Mouse (Mus musculus) kidney, embryonic 15.5 days (tissue): ENCODE results near the gene Gng10. TPM values are rescaled to one million over a fixed set of nuclear protein-coding genes. Genes with fewer than 3 reads are reported as not detected.
A peak's percentile ranks its signal among the peaks of the same experiment; 100 is the strongest.

Experiments
- ATAC-seq: fragments of 200-750 bp; cut with Nextera tagmentation; replicated peaks from 2 replicates; pipeline ENCODE4 v1.8.0; 2017; ENCODE audit warnings: moderate TSS enrichment; ENCODE audit not compliant: low FRiP score
- H3K27ac ChIP-seq: fragments of 300-500 bp; sonication (generic); 2 replicates; pipeline ENCODE4 v1.5.1; 2015; ENCODE audit warnings: mild to moderate bottlenecking, inconsistent platforms
- H3K27me3 ChIP-seq: fragments of 300-500 bp; sonication (generic); 2 replicates; pipeline ENCODE4 v1.6.1; 2015; ENCODE audit warnings: inconsistent platforms
- H3K36me3 ChIP-seq: fragments of 300-500 bp; sonication (generic); 2 replicates; pipeline ENCODE4 v1.6.1; 2015; ENCODE audit warnings: inconsistent platforms
- H3K4me1 ChIP-seq: fragments of 300-500 bp; sonication (generic); 2 replicates; pipeline ENCODE4 v1.6.1; 2015; ENCODE audit warnings: inconsistent platforms
- H3K4me2 ChIP-seq: fragments of 300-500 bp; sonication (generic); 2 replicates; pipeline ENCODE4 v1.6.1; 2015; ENCODE audit warnings: moderate library complexity, mild to moderate bottlenecking, inconsistent platforms
- H3K4me3 ChIP-seq: fragments of 300-500 bp; sonication (generic); replicated peaks from 2 replicates; pipeline ENCODE4 v1.5.1; 2015; ENCODE audit warnings: mild to moderate bottlenecking, inconsistent platforms
- H3K9ac ChIP-seq: fragments of 300-500 bp; sonication (generic); 2 replicates; pipeline ENCODE4 v1.6.1; 2015; ENCODE audit warnings: mild to moderate bottlenecking, inconsistent platforms
- H3K9me3 ChIP-seq: fragments of 300-500 bp; sonication (generic); replicated peaks from 2 replicates; pipeline ENCODE4 v1.6.1; 2016; ENCODE audit warnings: inconsistent platforms
- WGBS: fragments of 180-500 bp; shearing (Covaris S2); methylation state at CpG from one replicate; pipeline ENCODE4 v1.1.7; 2015; ENCODE audit warnings: mixed read lengths; 5-methylcytosine and 5-hydroxymethylcytosine counted together
- polyA plus RNA-seq: library from polyadenylated mRNA; unstranded; fragments of >200 nt; fragmentation: Nextera tagmentation; extraction: Ambion mirVana; gene quantifications from 2 replicates; pipeline ENCODE4 v1.2.1, GENCODE M21; 2015

The Gng10 gene
- polyA plus RNA-seq, result 101 and 105 TPM in 2 replicates

DNA sequence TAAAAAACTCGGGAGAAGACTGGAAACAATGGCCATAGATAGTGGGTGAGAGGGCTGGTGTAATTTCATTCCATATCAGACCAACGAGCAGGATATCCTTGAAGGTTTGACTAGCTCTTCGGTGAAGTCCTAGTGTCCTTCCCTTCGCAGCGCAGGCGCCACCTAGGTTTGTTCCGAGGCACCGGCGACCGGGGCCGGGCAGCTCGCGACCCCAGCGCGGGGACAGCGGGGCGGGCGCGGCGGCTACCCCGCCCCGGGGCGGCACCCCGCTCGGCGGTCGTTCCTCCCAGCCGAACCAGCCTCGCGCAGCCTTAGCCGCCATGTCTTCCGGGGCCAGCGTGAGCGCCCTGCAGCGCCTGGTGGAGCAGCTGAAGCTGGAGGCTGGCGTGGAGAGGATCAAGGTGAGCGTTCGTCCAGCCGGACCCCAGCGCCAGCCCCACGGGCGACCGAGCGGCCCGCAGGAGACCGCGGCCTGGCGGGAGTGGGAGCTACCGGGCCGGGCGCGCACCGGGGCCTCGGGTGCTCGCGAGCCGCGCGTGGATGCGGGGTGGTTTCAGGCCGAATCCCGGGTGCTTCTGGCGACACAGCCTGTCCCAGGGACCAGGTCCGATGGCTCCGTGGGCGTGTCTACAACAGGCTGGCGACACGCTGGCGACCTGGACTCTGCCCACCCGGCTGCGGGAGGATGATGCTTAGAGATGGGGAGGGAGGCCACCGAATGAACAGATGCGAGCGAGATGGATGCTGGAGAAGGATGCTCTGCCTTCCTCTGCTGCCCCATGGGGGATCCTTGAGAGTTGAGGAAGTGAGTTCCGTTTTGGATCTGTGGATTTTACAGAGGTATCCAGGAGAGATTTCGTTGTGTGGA lies at the start of gene Gng10:
Gene Gng10, plus strand, starts transcription at position 171 of the 868 bp plus-strand sequence.
- no peaks in the 10 kb centered on the region for H3K9me3 ChIP-seq
- ATAC-seq, result peak; percentile 93
- H3K4me2 ChIP-seq, result peak within 1 kb of the TSS; percentile 86
- H3K4me3 ChIP-seq, result peak within 1 kb of the TSS; percentile 88
- no peaks in the 10 kb centered on the region for H3K27me3 ChIP-seq
- H3K27ac ChIP-seq, result peak within 1 kb of the TSS; percentile 75
- H3K36me3 ChIP-seq, result peaks cover 15% of the 10 kb centered on the region
- peaks cover 15% of the 10 kb centered on the region for H3K4me1 ChIP-seq
- 9% methylated on average over 75 of the region's 76 CpGs for WGBS
- peak within 1 kb of the TSS; percentile 83 for H3K9ac ChIP-seq

DNA sequence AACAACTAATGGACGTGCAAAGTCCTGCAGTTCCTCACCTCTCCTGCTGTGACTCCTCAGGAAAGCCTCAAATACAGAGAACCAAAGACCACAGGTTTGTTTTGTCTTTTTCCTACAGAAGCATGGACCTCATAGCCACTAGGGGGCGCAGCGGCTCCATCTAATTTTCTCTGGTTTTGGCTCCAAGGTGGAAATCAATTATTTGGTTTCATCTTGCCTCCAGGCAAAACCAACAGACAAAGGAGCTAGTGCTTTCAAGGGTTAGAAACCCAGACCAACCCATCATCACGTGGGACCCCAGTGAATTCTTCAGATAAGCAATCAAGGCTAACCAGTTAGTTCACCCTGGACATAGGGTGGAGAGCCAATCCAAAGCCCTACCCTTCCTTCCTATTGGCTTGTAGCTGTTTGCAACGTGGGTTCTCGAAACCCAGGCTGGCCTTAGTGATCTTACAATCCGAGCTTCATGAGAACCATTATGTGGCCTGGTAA lies 49.7 kb upstream of the Gng10 start:
- H3K4me1 ChIP-seq, result peaks cover 14% of the 10 kb centered on the region; the same call in 1 of the 2 replicates
- H3K27me3 ChIP-seq, result no peaks in the 10 kb centered on the region
- 18% methylated on average over 7 of the region's 7 CpGs for WGBS
- no peak overlapping the region for H3K4me3 ChIP-seq
- H3K9me3 ChIP-seq, result no peaks in the 10 kb centered on the region
- H3K27ac ChIP-seq, result no peak overlapping the region
- peak; percentile 37; the same call in 1 of the 2 replicates for ATAC-seq
- no peak overlapping the region for H3K9ac ChIP-seq
- no peaks in the 10 kb centered on the region for H3K36me3 ChIP-seq
- no peak overlapping the region for H3K4me2 ChIP-seq

DNA sequence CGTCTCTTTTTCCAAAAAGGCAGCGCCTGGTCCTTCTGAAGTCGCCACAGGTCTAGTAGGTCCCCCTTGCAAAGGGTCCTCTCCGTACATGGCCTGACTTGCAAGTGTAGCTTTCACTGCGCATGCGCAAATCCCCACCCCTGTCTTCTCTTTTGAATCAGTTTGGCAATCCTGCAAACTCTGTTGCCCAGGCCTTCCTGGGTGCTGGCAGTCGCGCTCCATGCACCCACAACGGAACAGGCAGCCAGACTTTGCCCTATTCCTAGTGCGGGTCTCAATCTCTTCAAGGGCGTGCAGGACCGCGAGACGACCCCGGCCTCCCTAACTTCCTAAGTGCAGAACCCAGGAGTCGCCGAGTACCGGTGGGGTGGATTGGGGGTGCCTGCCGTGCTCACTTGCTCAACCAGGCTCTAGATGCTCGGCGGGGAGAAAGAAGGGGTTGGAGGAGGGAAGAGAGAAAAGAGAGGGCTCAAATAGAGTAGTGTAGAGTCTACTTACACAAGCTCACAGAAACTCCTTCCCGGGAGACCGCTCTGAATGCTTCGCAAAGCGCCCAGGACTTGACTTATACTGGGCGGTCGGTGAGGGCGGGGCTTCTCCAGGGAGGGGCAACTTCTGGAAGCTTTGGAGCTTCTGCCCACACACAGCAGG lies 48.2 kb upstream of the Gng10 start, which contains the start of gene Ptgr1:
Gene Ptgr1, minus strand, starts transcription at position 580 of the 651 bp plus-strand sequence.
- Histone ChIP-seq H3K27ac (peak within 1 kb of the TSS; percentile 80), H3K4me3 (peak within 1 kb of the TSS; percentile 66), H3K4me2 (peak within 1 kb of the TSS; percentile 86), H3K9ac (peak within 1 kb of the TSS; percentile 59), H3K4me1 (peaks cover 14% of the 10 kb centered on the region; the same call in 1 of the 2 replicates), H3K27me3 (no peaks in the 10 kb centered on the region), H3K36me3 (no peaks in the 10 kb centered on the region), H3K9me3 (no peaks in the 10 kb centered on the region)
- WGBS, result 1% methylated on average over 28 of the region's 28 CpGs
- peak; percentile 84 for ATAC-seq

DNA sequence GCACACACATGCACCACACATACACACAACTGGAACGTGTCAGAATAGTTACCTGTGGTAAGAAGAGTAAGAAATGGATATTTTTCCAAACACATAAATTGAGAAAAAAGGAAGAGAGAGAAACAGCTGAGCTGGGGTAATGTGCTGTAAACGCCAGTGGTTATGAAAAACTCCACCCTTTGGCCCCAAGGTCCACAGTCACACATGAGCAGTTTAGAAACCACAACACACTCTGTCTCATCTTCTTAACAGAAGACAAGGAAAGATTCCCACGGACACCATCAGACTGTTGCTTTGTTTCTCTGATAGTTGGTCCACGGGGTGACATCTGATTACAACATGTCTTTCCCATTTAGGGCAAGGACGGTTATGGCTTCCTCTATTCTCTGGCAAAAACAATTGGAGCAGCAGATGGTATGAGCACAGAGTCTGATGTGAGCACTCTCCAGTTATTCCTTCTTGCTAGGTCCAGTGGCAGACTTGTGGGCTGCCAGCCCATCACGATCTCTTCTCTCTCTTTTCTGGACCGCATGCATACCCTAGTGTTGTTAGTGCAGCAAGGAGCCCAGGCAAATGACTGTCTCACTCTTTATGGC lies 45.5 kb upstream of the Gng10 start:
- Histone ChIP-seq H3K9me3 (no peaks in the 10 kb centered on the region), H3K27ac (no peak overlapping the region), H3K4me2 (no peak overlapping the region), H3K4me1 (peaks cover 14% of the 10 kb centered on the region; the same call in 1 of the 2 replicates), H3K4me3 (no peak overlapping the region), H3K27me3 (0 out of 2 replicates have a peak, but pooled peaks cover 3% of the 10 kb centered on the region), H3K9ac (no peak overlapping the region), H3K36me3 (no peaks in the 10 kb centered on the region)
- no peak for ATAC-seq
- 75% methylated on average over 7 of the region's 7 CpGs for WGBS

DNA sequence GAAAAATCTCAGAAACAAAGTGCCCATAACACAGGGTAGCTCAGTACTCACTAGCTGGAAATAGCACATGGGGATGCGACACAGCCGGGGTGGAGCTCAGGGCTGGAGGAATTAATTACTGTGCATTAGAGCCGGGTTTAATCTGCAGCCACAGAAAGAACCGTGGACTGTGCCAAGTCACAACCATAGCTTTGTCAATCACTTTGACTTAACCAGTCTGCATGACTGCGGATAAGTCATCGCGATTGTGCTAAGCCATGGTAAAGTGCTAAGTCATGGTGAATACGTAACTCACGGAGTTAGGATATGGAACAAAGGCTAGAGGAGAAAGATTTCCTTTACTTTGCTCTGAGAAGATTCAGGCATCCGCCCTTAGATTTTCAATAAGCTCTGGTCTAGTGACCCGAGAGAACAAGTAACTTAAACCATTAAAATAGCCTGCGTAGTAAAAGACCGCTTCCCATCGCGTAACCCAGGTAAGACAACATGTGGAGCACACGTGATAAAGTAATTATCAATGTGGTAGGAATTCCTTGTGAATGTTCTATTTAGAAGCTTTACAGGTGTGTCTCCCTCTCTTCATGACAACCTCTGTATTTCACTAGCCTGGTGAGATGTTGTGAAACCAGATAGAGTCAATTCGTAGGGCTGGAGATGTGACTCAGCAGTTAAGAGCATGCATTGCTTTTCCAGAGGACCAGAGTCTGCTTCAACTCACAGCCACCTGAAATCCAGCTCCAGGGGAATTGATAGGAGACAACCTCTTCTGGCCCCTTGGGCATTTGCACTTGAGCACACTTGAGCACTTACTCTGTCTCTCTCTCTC lies 44.1 kb upstream of the Gng10 start:
- ATAC-seq, result no peak
- 86% methylated on average over 17 of the region's 17 CpGs for WGBS
- H3K27ac ChIP-seq, result no peak overlapping the region
- H3K4me1 ChIP-seq, result peaks cover 25% of the 10 kb centered on the region
- H3K9ac ChIP-seq, result no peak overlapping the region
- no peak overlapping the region for H3K4me3 ChIP-seq
- no peaks in the 10 kb centered on the region for H3K9me3 ChIP-seq
- 0 out of 2 replicates have a peak, but pooled peaks cover 3% of the 10 kb centered on the region for H3K27me3 ChIP-seq
- no peak overlapping the region for H3K4me2 ChIP-seq
- no peaks in the 10 kb centered on the region for H3K36me3 ChIP-seq

DNA sequence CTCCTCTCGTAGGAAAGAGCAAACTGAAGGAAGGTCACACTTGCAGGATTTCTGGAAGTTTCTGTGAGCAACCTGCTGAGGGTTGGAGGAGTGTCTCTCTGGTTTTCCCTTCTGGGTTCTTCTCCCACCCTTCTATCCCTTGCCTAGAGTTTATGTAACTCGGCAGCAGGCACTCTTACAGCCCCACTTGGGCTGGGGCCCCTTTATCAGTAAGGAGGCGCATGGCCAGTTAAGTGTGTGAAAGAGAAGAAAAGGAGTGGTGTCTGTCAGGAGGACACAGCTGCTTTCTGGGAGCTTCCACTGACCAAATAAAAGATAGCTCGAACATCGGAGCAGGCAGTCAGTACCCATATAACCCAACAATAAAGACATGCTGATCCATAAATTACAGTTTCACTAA lies 42.7 kb upstream of the Gng10 start:
- ATAC-seq, result no peak
- Histone ChIP-seq H3K4me2 (no peak overlapping the region), H3K27me3 (0 out of 2 replicates have a peak, but pooled peaks cover 3% of the 10 kb centered on the region), H3K4me3 (no peak overlapping the region), H3K9me3 (no peaks in the 10 kb centered on the region), H3K4me1 (peaks cover 18% of the 10 kb centered on the region), H3K36me3 (no peaks in the 10 kb centered on the region), H3K27ac (no peak overlapping the region), H3K9ac (no peak overlapping the region)
- 67% methylated on average over 5 of the region's 5 CpGs for WGBS

DNA sequence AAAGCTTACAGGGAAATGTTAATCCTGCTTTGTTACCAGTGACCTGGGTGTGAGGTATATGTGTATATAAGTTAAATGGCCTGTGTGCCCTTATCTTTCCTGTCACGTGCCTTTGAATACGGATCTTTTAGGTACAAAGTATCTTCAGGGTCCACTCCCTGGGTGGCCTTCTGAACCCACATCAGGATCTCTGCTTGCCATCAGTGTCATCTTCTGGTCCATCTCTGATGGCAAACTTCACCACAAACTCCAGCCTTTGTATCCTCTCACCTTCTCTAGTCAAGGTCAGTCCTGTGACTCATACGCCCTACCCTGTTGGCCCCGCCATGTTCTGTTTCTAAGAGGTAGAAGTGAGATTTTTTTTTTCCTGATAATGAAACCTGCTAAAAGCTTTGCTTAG lies 40.1 kb upstream of the Gng10 start, which contains the start of gene Dnajc25:
Gene Dnajc25, plus strand, starts transcription at position 301 of the 400 bp plus-strand sequence.
- no peak for ATAC-seq
- peak within 1 kb of the TSS; percentile 24; the same call in 1 of the 2 replicates for H3K4me2 ChIP-seq
- H3K27me3 ChIP-seq, result 0 out of 2 replicates have a peak, but pooled peaks cover 3% of the 10 kb centered on the region

DNA sequence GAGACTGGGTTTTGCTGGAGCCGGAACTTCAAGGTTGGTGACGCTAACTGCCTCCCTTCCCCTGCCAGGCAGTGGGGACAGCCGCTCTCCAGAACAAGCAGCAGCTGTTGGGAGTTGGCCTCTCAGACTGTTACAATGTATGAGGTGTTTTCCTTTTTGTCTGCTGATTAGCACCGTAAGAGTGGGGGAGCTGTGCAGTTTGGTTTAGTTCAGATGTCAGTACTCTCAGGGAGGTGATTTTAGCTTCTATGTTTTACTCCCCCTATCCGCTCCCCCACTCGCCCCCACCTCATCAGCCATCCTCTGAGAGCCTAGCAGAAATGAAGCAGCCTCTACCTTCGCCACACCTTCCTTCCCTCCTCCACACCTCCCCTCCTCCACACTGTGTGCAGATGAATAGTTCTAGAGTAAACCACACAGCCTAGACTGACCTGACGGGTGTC lies 39.6 kb upstream of the Gng10 start:
- Histone ChIP-seq H3K9me3 (no peaks in the 10 kb centered on the region), H3K27me3 (0 out of 2 replicates have a peak, but pooled peaks cover 3% of the 10 kb centered on the region), H3K4me3 (no peak overlapping the region), H3K36me3 (no peaks in the 10 kb centered on the region), H3K9ac (no peak overlapping the region), H3K4me1 (peaks cover 25% of the 10 kb centered on the region), H3K27ac (peak overlapping the region; percentile 30; the same call in 1 of the 2 replicates), H3K4me2 (peak overlapping the region; percentile 24; the same call in 1 of the 2 replicates)
- 30% methylated on average over 8 of the region's 8 CpGs for WGBS
- ATAC-seq, result peak; percentile 83

More for the DNA sequence above, 40.1 kb upstream of the Gng10 start, which contains the start of gene Dnajc25:
- Histone ChIP-seq H3K27ac (peak within 1 kb of the TSS; percentile 30; the same call in 1 of the 2 replicates), H3K9me3 (no peaks in the 10 kb centered on the region), H3K36me3 (no peaks in the 10 kb centered on the region), H3K9ac (no peak within 1 kb of the TSS), H3K4me3 (no peak within 1 kb of the TSS), H3K4me1 (peaks cover 23% of the 10 kb centered on the region)
- 69% methylated on average over 4 of the region's 4 CpGs for WGBS

DNA sequence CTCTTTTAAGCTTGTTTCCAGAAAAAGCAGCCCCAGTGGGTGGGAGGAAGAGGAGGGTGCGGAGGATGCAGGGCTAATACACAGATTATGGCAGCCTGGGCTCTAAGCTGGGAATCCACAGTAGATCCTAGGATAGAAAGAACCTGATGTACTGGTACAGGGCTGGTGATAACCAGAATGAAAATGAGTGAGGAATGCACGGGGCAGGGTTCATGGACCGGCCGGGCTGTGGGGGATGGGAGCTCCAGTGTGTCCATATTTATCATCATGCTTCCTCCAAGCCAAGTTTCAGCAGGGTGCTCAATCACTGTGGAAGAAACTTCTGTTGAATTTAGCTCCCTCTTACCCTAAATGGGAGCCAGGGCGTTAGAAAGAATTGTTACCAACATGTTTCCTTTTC lies 37.8 kb upstream of the Gng10 start:
- H3K27ac ChIP-seq, result peak overlapping the region; percentile 10; the same call in 1 of the 2 replicates
- 55% methylated on average over 5 of the region's 5 CpGs for WGBS
- H3K9ac ChIP-seq, result no peak overlapping the region
- no peaks in the 10 kb centered on the region for H3K36me3 ChIP-seq
- no peaks in the 10 kb centered on the region for H3K9me3 ChIP-seq
- peaks cover 25% of the 10 kb centered on the region for H3K4me1 ChIP-seq
- no peak overlapping the region for H3K4me3 ChIP-seq
- H3K4me2 ChIP-seq, result no peak overlapping the region
- ATAC-seq, result no peak
- H3K27me3 ChIP-seq, result 0 out of 2 replicates have a peak, but pooled peaks cover 3% of the 10 kb centered on the region

DNA sequence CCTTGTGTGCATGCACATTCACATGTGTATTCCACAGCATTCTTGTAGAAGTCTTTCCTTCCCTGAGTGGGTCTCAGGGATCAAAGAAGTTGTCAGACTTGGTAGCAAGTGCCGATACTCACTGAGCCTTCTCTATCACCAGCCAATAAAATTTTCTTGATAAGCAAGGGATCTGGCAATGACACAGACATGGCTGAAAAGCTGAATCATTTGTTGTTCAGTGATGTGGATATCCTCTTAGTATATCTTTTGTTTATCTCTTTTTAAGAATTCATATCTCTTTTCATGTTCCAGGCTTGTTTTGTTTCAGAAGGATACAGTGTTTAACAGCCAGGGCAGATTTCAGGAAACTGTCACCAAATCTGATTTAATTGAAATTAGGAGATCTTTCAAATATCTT lies 36.2 kb upstream of the Gng10 start:
- no peak overlapping the region for H3K4me2 ChIP-seq
- no peak overlapping the region for H3K27ac ChIP-seq
- H3K36me3 ChIP-seq, result no peaks in the 10 kb centered on the region
- H3K9me3 ChIP-seq, result no peaks in the 10 kb centered on the region
- no peaks in the 10 kb centered on the region for H3K27me3 ChIP-seq
- ATAC-seq, result no peak
- H3K9ac ChIP-seq, result no peak overlapping the region
- H3K4me3 ChIP-seq, result no peak overlapping the region
- H3K4me1 ChIP-seq, result peaks cover 30% of the 10 kb centered on the region
- WGBS, result 84% methylated on average over 1 of the region's 1 CpGs

DNA sequence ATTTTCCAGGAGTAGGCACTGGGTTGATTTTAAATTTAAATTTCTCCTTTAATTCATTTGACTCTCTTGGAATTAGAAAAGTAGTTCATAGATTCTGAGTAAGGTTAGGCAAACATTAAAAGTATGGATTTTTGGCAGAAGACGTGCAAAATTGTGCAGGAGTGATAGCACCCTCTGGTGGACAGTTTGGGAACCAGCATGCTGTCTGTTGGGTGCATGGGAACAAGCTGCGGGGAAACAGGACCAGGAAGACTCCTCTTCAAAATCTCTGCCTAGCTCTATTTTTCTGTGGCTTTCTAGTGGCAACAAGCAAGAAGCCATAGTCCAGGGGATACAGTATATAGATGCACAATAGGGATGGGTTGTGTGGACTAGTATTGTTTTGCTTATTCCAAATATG lies 35.2 kb upstream of the Gng10 start:
- Histone ChIP-seq H3K9ac (no peak overlapping the region), H3K36me3 (no peaks in the 10 kb centered on the region), H3K27me3 (no peaks in the 10 kb centered on the region), H3K4me1 (peaks cover 39% of the 10 kb centered on the region), H3K4me2 (no peak overlapping the region), H3K27ac (no peak overlapping the region), H3K9me3 (no peaks in the 10 kb centered on the region), H3K4me3 (no peak overlapping the region)
- ATAC-seq, result no peak
- WGBS, result 10% methylated on average over 2 of the region's 2 CpGs
